Comparison of ENCODE assay signal across 21 mouse cellular contexts in the genomic region with DNA sequence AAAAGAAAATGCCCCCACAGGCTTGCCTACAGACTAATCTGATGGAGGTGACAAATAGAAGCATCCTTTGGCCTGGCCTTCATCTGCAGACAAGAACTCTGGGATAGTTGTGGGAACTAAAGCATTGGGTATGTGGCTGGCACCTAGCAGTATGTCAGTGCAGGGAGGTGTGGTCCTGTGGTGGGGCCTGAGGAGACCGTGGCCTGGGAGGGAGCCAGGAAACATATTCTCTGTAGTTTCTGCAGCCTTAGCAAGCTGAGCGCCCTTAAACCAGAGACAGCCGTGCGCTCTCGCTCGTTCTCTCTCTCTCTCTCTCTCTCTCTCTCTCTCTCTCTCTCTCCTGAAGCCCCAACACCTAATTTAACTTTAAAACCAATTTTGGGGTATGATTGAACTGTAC. TPM values are rescaled to one million over a fixed set of nuclear protein-coding genes. Genes with fewer than 3 reads are reported as not detected.
A peak's percentile ranks its signal among the peaks of the same experiment; 100 is the strongest.
DNase-seq lines count a peak whose midpoint lies in the region; ATAC-seq and TF ChIP-seq lines count a peak whose summit lies in the region.
"Had no signal": no experiment of that assay in that cellular context is flagged by ENCODE, and none has a peak within 500 bp of the region (broad histone marks: within the 10 kb centered on the region; RNA-seq: fewer than 3 reads in every experiment).

No protein-coding gene starts in this region.

- H3K79me3 ChIP-seq in C2C12 (ENCODE audit: low read depth): no peaks in the 10 kb centered on the region

- WGBS in hindbrain, embryonic 10.5 days: 90% methylated on average over 6 of the region's 6 CpGs
- 73% methylated on average over 5 of the region's 6 CpGs for WGBS in hindbrain, embryonic 16.5 days
- WGBS in embryonic facial prominence, embryonic 10.5 days: 92% methylated on average over 6 of the region's 6 CpGs
- WGBS in stomach, embryonic 16.5 days: 86% methylated on average over 6 of the region's 6 CpGs

- no peaks in the 10 kb centered on the region for H3K36me3 ChIP-seq in hindbrain, embryonic 10.5 days
- no peaks in the 10 kb centered on the region for H3K36me3 ChIP-seq in hindbrain, embryonic 16.5 days (ENCODE audit: control insufficient read depth, insufficient read depth, low read length)
- H3K36me3 ChIP-seq in C2C12 (ENCODE audit: control insufficient read depth, insufficient read depth): no peaks in the 10 kb centered on the region
- H3K36me3 ChIP-seq in embryonic facial prominence, embryonic 10.5 days (replicated peaks): no peaks in the 10 kb centered on the region
- H3K36me3 ChIP-seq in stomach, embryonic 16.5 days (ENCODE audit: control insufficient read depth, insufficient read depth, low read length): no peaks in the 10 kb centered on the region
- H3K36me3 ChIP-seq: heart, embryonic 12.5 days; hindbrain, embryonic 12.5 days had no signal

- H3K27me3 ChIP-seq in hindbrain, embryonic 10.5 days (ENCODE audit: insufficient read depth, poor library complexity, severe bottlenecking): peaks cover 11% of the 10 kb centered on the region; the same call in 1 of the 2 replicates
- no peaks in the 10 kb centered on the region for H3K27me3 ChIP-seq in hindbrain, embryonic 16.5 days (replicated peaks; ENCODE audit: control insufficient read depth, insufficient read depth, low read length)
- no peaks in the 10 kb centered on the region for H3K27me3 ChIP-seq in C2C12 (ENCODE audit: control insufficient read depth, insufficient read depth, insufficient read length)
- H3K27me3 ChIP-seq in embryonic facial prominence, embryonic 10.5 days (replicated peaks; ENCODE audit: low read depth, poor library complexity, severe bottlenecking): peaks cover 3% of the 10 kb centered on the region; the same call in 1 of the 2 replicates
- no peaks in the 10 kb centered on the region for H3K27me3 ChIP-seq in stomach, embryonic 16.5 days (ENCODE audit: control insufficient read depth, insufficient read depth, low read length)
- H3K27me3 ChIP-seq: heart, embryonic 12.5 days; hindbrain, embryonic 12.5 days had no signal

- no peaks in the 10 kb centered on the region for H3K9me3 ChIP-seq in hindbrain, embryonic 10.5 days
- no peaks in the 10 kb centered on the region for H3K9me3 ChIP-seq in hindbrain, embryonic 16.5 days (ENCODE audit: control insufficient read depth, low read length)
- H3K9me3 ChIP-seq in embryonic facial prominence, embryonic 10.5 days: no peaks in the 10 kb centered on the region
- H3K9me3 ChIP-seq in stomach, embryonic 16.5 days (replicated peaks; ENCODE audit: control insufficient read depth, low read length): no peaks in the 10 kb centered on the region
- H3K9me3 ChIP-seq: heart, embryonic 12.5 days; hindbrain, embryonic 12.5 days had no signal

- no peak for DNase-seq in hindbrain, embryonic 10.5 days (ENCODE audit: low spot score)
- no peak for DNase-seq in embryonic facial prominence, embryonic 10.5 days (ENCODE audit: low spot score)
- DNase-seq in urinary bladder, postnatal 14 days (ENCODE audit: low spot score): no peak
- DNase-seq in urinary bladder, postnatal 4 days (ENCODE audit: low spot score in 2 of 2): no peak
- DNase-seq in lung, postnatal 4 days: no peak
- DNase-seq: cerebellum, adult 18-20 months; cerebellum, adult 9-11 months; cerebellum, postnatal 36 days; gastrocnemius, adult 2 months; gastrocnemius, postnatal 25 days had no signal

- H3K79me2 ChIP-seq in C2C12 (ENCODE audit: control insufficient read depth, insufficient read depth): no peaks in the 10 kb centered on the region

- H3ac ChIP-seq in C2C12 (ENCODE audit: control insufficient read depth, insufficient read length, low read depth): no peak overlapping the region

- H3K27ac ChIP-seq in hindbrain, embryonic 10.5 days: 0 out of 2 replicates have a peak overlapping the region, but pooled peaks have one; percentile 45
- H3K27ac ChIP-seq in hindbrain, embryonic 16.5 days (ENCODE audit: low read depth, low read length): no peak overlapping the region
- 0 out of 2 replicates have a peak overlapping the region, but pooled peaks have one; percentile 19 for H3K27ac ChIP-seq in embryonic facial prominence, embryonic 10.5 days (replicated peaks)
- peak overlapping the region; percentile 77; the same call in 1 of the 2 replicates for H3K27ac ChIP-seq in stomach, embryonic 16.5 days (ENCODE audit: low read length)
- H3K27ac ChIP-seq: gastrocnemius, adult 2 months; hindbrain, embryonic 12.5 days; hindbrain, postnatal 0 days had no signal

- TF ChIP-seq CTCF in C2C12 (IDR thresholded peaks at IDR 0.05; ENCODE audit: control insufficient read depth, insufficient read depth, insufficient read length): no peak

- H3K4me2 ChIP-seq in hindbrain, embryonic 16.5 days (ENCODE audit: low read length): no peak overlapping the region
- H3K4me2 ChIP-seq in stomach, embryonic 16.5 days (ENCODE audit: low read depth, low read length): no peak overlapping the region
- H3K4me2 ChIP-seq: heart, embryonic 12.5 days; hindbrain, embryonic 12.5 days had no signal

- ATAC-seq in hindbrain, embryonic 16.5 days: no peak
- ATAC-seq in stomach, embryonic 16.5 days (ENCODE audit: insufficient read depth, low FRiP score): no peak
- ATAC-seq: forebrain, embryonic 14.5 days; hindbrain, postnatal 0 days had no signal

- H3K4me3 ChIP-seq in hindbrain, embryonic 10.5 days: no peak overlapping the region
- H3K4me3 ChIP-seq in hindbrain, embryonic 16.5 days (ENCODE audit: low read length): no peak overlapping the region
- H3K4me3 ChIP-seq in C2C12 (ENCODE audit: insufficient read depth, poor library complexity, severe bottlenecking): no peak overlapping the region
- H3K4me3 ChIP-seq in embryonic facial prominence, embryonic 10.5 days: no peak overlapping the region
- no peak overlapping the region for H3K4me3 ChIP-seq in stomach, embryonic 16.5 days (replicated peaks; ENCODE audit: low read length)
- H3K4me3 ChIP-seq: gastrocnemius, adult 2 months; heart, embryonic 12.5 days; hindbrain, embryonic 12.5 days had no signal

- no peak overlapping the region for H3K9ac ChIP-seq in hindbrain, embryonic 16.5 days (ENCODE audit: low read depth, low read length)
- H3K9ac ChIP-seq in stomach, embryonic 16.5 days (ENCODE audit: low read length): no peak overlapping the region
- H3K9ac ChIP-seq: heart, embryonic 12.5 days; hindbrain, embryonic 12.5 days had no signal

- peaks cover 50% of the 10 kb centered on the region for H3K4me1 ChIP-seq in hindbrain, embryonic 10.5 days (replicated peaks)
- H3K4me1 ChIP-seq in hindbrain, embryonic 16.5 days (ENCODE audit: control insufficient read depth, insufficient read depth, low read depth, low read length): peaks cover 2% of the 10 kb centered on the region; the same call in 1 of the 2 replicates
- peaks cover 34% of the 10 kb centered on the region for H3K4me1 ChIP-seq in embryonic facial prominence, embryonic 10.5 days
- H3K4me1 ChIP-seq in stomach, embryonic 16.5 days (ENCODE audit: control insufficient read depth, insufficient read depth, low read length): no peaks in the 10 kb centered on the region; the same call in 1 of the 2 replicates

TF ChIP-seq in C2C12, 6 proteins besides CTCF, POLR2A, EP300 and RAD21:
- no peak for TF ChIP-seq MYOG (IDR thresholded peaks at IDR 0.05; ENCODE audit: control insufficient read depth, extremely low read depth, insufficient read length)
- TF ChIP-seq MYOD1 (IDR thresholded peaks at IDR 0.05; ENCODE audit: control insufficient read depth, insufficient read length, low read depth): peak; percentile 24
TF ChIP-seq in C2C12: peak in this region for 1.

RNA-seq across cellular contexts. Expression of a gene that starts 34.1 kb away (rescaled TPM):
- 0.24 TPM in 1 of 2 replicates, not detected in the other for polyA plus RNA-seq in hindbrain, embryonic 10.5 days (2016; fragmentation: Nextera tagmentation; extraction: Ambion mirVana)
- not detected in 2 replicates for polyA plus RNA-seq in hindbrain, embryonic 16.5 days (2015; fragmentation: Nextera tagmentation; extraction: Ambion mirVana)
- not detected for polyA plus RNA-seq in C2C12 (2012; fragmentation: generic; extraction: Trizol)
- not detected in 2 replicates for polyA plus RNA-seq in embryonic facial prominence, embryonic 10.5 days (2016; fragmentation: Nextera tagmentation; extraction: Ambion mirVana)
- not detected in 2 replicates for polyA plus RNA-seq in stomach, embryonic 16.5 days (2015; fragmentation: Nextera tagmentation; extraction: Ambion mirVana)
- polyA plus RNA-seq: adrenal gland, adult 2 months; embryonic facial prominence, embryonic 11.5 days; forebrain, embryonic 14.5 days; heart, embryonic 12.5 days; heart, embryonic 16.5 days; hindbrain, embryonic 12.5 days; hindbrain, postnatal 0 days; intestine, embryonic 14.5 days had no signal
